Mouse (Mus musculus) stomach, adult 2 months (tissue): ENCODE results near the gene Mmp28. TPM values are rescaled to one million over a fixed set of nuclear protein-coding genes. Genes with fewer than 3 reads are reported as not detected.

ENCODE experiments used
- polyA plus RNA-seq: library from polyadenylated mRNA; depleted of rRNA; stranded (reverse); fragments of >200 nt; gene quantifications from 2 replicates; pipeline ENCODE4 v1.2.3, GENCODE M21; 2012; rRNA removed

Mmp28 gene
- polyA plus RNA-seq = 18.1 and 24.2 TPM in 2 replicates

GRCm38 (mm10) chr11:83462711-83463244, at the start of gene Mmp28:
Gene Mmp28 (minus strand): TSS chr11:83463071.

GRCm38 (mm10) chr11:83472324-83473234, 9.7 kb upstream of the Mmp28 start, which contains the start of gene Taf15:
Gene Taf15 (plus strand): TSS chr11:83473086.

DNA sequence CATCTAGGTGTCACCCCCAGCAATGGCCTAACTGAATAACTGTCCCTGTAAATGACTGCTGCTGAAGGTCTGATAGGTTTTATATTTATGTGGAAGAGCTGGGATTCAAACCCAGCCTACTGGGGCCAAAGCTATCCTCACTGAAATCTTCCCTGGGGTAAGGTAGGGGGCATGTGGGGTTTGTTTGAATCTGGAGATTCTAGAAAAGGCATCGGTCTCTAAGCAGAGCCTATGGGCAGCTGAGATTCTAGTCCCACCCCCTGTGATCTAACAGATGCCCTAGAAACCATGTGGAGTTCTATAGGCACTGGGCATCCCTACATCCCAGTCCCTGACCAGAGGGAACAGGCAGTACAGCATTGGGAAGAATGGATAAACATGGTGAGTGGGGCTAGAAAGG, 25.5 kb downstream of the Mmp28 start, which contains the start of gene 1700020L24Rik:
TSS of gene 1700020L24Rik (plus strand) at position 301 of the 400 bp plus-strand sequence.

GRCm38 (mm10) chr11:83429355-83429754, 33.5 kb downstream of the Mmp28 start, which contains the start of gene Gas2l2:
Gene Gas2l2 (minus strand): TSS chr11:83429455.

GRCm38 (mm10) chr11:83409087-83409754, 53.6 kb downstream of the Mmp28 start, which contains the start of gene Rasl10b:
Gene Rasl10b (plus strand): TSS chr11:83409137.

Other genes with a start within 250 kb of the Mmp28 start
- gene Slfn14, start 176.3 kb downstream of the Mmp28 start, polyA plus RNA-seq = not detected in 2 replicates
- 8.4 and 11.3 TPM in 2 replicates for gene Ap2b1, start 164.0 kb downstream of the Mmp28 start, polyA plus RNA-seq
- gene Pex12, start 160.5 kb downstream of the Mmp28 start, polyA plus RNA-seq = 3.3 and 3.9 TPM in 2 replicates
- 0.78 and 1.0 TPM in 2 replicates for gene Rasl10b, start 53.9 kb downstream of the Mmp28 start, polyA plus RNA-seq
- gene Gas2l2, start 33.6 kb downstream of the Mmp28 start, polyA plus RNA-seq = 0.13 TPM in 2 replicates
- gene 1700020L24Rik, start 25.4 kb downstream of the Mmp28 start, polyA plus RNA-seq = 0.11 and 0.52 TPM in 2 replicates
- gene Taf15, start 10.0 kb upstream of the Mmp28 start, polyA plus RNA-seq = 0.61 and 1.8 TPM in 2 replicates
- gene Heatr9, start 59.1 kb upstream of the Mmp28 start, polyA plus RNA-seq = not detected in 2 replicates
- gene Ccl5, start 67.4 kb upstream of the Mmp28 start, polyA plus RNA-seq = 9.1 and 12.4 TPM in 2 replicates
- gene Ccl9, start 115.6 kb upstream of the Mmp28 start, polyA plus RNA-seq = 0.47 and 0.59 TPM in 2 replicates
- 4.9 and 9.6 TPM in 2 replicates for gene Ccl6, start 130.0 kb upstream of the Mmp28 start, polyA plus RNA-seq
- not detected in 2 replicates for gene Rpl9-ps1, start 182.6 kb upstream of the Mmp28 start, polyA plus RNA-seq
- gene Ccl3, start 186.3 kb upstream of the Mmp28 start, polyA plus RNA-seq = 0.53 and 0.76 TPM in 2 replicates
- gene Ccl4, start 199.5 kb upstream of the Mmp28 start, polyA plus RNA-seq = 0.25 and 1.1 TPM in 2 replicates
- gene Wfdc17, start 240.9 kb upstream of the Mmp28 start, polyA plus RNA-seq = 0.70 TPM in 1 of 2 replicates, not detected in the other
- gene Wfdc18, start 245.9 kb upstream of the Mmp28 start, polyA plus RNA-seq = 0.89 TPM in 1 of 2 replicates, not detected in the other